Mouse (Mus musculus) spleen, postnatal 10 days (tissue): ENCODE results near the gene Cngb1.
A peak's percentile ranks its signal among the peaks of the same experiment; 100 is the strongest.

Experiments used
- DNase-seq, 2 experiments: peaks; one replicate each; pipeline ENCODE4 v3.0.0; 2021 to 2022; ENCODE audit warnings: low spot score in 2 of 2

The Cngb1 gene

GRCm38 (mm10) chr8:95324646-95325045, 18.3 kb upstream of the Cngb1 start:
- DNase-seq = no peak

DNA sequence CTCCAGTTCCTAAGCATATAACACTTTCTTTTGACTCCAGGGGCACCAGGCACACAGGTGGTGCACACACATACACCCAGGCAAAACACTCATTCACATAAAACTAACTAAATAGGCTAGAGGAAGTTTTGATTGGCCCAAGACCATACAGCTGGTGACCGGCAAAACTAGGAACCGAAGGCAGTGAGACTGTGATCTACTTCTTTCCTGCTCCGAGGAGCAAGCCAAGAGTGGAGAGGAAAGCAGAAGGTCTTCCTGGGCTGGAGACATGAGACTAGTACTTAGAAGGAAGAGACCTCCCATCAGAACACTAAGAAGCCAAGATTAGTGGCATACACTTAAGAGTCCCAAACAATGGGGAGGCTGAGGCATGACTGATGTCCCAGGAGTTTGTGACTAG, 16.8 kb upstream of the Cngb1 start:
- no peak for DNase-seq

DNA sequence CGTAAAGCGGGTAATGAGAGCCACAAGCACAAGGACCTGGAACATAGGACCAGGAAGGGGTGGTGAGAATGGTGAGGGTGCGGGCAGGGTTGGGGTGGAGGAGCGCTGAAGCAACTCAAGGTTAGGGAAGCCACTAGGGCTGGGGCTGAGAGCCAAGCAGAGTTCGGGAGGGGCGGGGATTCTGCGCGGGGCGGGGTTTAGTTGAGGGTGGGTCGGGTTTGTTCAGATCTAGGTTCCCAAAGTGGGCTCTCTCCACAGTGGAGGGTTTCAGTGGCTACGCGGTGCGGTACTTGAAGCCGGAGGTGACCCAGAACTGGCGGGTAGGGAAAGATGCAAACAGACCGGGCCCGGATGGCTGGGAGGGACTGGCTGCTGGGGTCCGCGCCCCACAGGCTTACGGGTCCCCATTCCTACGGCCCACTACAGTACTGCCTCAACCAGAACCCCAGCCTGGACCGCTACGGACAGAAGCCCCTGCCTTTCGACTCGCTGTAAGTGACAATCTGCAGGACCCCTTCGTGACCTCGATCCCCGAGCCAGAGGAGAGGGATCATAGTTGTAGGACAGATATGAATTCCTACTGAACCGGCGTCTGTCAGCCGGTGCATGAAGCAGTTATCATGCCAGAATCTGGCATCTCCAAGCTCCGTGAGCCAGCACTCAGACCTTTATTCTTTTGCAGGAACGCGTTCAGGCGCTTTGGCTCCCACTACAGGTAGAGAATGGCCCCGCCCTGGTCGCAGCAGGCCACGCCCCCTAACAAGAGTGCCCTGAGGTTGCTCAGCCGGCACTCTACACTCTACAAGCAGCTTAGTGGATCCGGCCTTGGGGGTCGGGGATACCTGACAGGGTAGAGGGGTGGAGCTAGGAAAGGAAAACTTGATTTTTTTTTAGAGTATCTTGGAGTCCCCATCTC, 14.1 kb upstream of the Cngb1 start:
- peak; percentile 41 to 79 for DNase-seq

- no peak for DNase-seq
Measured at GRCm38 (mm10) chr8:95315350-95315749, 9.0 kb upstream of the Cngb1 start.

DNA sequence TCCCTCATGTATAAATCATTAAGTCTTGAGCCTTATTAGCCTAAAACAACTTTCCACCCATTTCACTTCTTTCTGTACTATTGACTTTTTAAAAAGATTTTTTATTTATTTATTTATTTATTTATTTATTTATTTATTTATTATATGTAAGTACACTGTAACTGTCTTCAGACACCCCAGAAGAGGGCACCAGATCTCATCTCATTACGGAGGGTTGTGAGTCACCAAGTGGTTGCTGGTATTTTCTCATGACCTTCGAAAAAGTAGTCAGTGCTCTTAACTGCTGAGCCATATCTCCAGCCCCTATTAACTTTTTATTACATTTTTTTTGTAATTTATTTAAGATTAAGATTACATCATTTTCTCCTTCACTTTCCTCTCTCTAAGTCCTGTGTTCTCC, 8.3 kb upstream of the Cngb1 start:
- DNase-seq = no peak

GRCm38 (mm10) chr8:95313857-95314256, 7.5 kb upstream of the Cngb1 start:
- DNase-seq = no peak

GRCm38 (mm10) chr8:95312836-95313235, 6.5 kb upstream of the Cngb1 start:
- peak in 1 of 2 experiments; percentile 41 for DNase-seq

GRCm38 (mm10) chr8:95310342-95310970, 4.1 kb upstream of the Cngb1 start, which contains the start of gene Tepp:
TSS of gene Tepp (plus strand) at chr8:95310566.
- no peak for DNase-seq

- DNase-seq = no peak
Measured at GRCm38 (mm10) chr8:95305526-95305925, 859 bp downstream of the Cngb1 start.

DNA sequence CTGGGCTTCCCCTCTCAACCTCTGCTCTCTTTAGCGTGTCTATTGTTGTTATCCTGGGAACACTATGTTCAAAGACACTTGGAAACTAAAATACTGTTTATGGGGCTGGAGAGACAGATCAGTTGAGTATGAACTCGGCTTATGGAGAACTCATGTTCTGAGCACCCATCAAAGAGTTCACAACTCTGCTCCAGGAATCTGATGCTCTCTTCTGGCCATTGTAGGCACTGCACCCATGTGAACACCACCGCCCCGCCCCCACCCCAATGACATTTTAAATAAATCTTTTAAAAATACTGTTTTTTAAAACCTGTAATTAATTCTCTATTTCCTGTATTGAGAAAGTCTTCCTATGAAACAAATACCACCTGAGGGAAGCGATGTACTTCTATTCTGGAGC, 4.0 kb downstream of the Cngb1 start:
- DNase-seq = peak in 1 of 2 experiments; percentile 54

GRCm38 (mm10) chr8:95293891-95294290, 12.5 kb downstream of the Cngb1 start:
- no peak for DNase-seq

DNA sequence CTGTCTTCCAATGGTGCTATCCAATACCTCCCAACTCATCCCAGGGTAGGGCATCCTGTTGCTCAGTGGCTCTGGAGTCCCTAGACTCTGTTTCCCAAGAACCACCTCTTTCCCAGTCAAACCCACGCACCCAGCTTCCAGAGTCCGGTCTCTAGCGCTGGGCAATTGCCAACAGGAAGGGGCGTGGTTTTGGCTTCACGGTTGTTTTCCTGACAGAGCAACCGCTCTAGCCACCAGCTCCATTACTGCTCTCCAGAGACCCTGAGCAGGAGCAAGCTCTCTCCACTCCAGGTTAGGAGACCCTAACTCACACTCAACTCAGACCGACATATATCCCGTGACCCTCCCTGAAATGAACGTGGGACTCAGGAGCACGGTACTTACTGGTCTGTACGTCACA, 13.2 kb downstream of the Cngb1 start:
- peak in 1 of 2 experiments; percentile 57 for DNase-seq

GRCm38 (mm10) chr8:95289066-95289650, 17.2 kb downstream of the Cngb1 start:
- DNase-seq = no peak

GRCm38 (mm10) chr8:95281493-95281892, 24.9 kb downstream of the Cngb1 start:
- no peak for DNase-seq

DNA sequence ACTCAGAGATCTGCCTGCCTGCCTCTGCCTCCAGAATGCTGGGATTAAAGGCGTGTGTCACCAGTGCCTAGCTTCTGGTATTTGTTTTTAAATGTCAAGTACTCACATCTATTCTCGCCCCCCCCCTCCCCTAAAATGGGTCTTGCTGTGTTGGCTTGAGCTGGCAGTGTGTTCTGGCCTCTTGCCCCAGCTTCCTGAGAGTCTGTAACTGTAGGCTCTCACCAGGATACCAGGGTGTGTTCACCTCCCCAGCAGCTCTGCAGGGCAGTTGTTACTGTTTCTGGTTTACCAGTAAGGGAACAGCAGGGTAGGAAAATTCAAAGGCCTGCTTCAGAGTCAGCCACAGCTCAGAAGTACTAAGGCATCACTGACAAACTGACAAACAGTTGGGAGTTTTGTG, 33.5 kb downstream of the Cngb1 start:
- DNase-seq = no peak

GRCm38 (mm10) chr8:95271841-95272240, 34.5 kb downstream of the Cngb1 start:
- DNase-seq = no peak

GRCm38 (mm10) chr8:95270501-95270900, 35.9 kb downstream of the Cngb1 start:
- DNase-seq = no peak

DNA sequence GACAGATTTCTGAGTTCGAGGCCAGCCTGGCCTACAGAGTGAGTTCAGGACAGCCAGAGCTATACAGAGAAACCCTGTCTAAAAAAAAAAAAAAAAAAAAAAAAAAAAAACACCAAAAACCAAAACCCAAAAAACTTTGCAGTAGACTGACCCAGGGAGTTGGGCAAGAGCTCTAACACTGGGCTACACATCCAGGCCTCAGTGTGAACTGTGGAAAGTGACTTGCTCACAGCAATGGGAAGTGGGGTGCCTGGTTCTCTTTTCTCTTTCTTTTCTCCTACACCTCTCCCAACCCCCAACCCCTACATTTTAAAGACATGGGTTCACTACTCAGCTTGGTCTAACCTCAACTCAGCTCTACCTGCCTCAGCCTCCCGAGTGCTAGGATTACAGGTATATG, 44.2 kb downstream of the Cngb1 start:
- DNase-seq = no peak

GRCm38 (mm10) chr8:95255611-95256010, 50.8 kb downstream of the Cngb1 start:
- no peak for DNase-seq

GRCm38 (mm10) chr8:95254564-95255434, 51.6 kb downstream of the Cngb1 start:
- peak; percentile 91 to 96 for DNase-seq

DNA sequence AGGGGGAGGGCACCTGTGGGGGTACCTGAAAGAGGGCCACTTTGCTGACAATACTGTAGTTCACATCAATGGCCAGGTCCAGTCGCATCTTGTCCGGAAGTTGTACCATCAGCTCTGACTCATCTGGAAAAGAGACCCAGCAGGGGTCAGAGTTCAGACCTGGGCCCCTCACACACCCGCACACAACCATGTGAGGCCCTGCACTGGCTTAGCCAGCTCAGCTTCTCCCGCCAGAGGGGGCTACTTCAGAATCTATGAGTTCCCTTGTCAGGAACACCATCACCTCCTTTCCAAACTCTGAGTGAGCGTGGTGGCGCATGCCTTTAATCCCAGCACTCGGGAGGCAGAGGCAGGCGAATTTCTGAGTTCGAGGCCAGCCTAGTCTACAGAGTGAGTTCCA, 54.3 kb downstream of the Cngb1 start:
- no peak for DNase-seq

- DNase-seq = peak in 1 of 2 experiments; percentile 39
Measured at GRCm38 (mm10) chr8:95249847-95250246, 56.5 kb downstream of the Cngb1 start.
